Mouse (Mus musculus): ENCODE results near the gene Smarce1. TPM values are rescaled to one million over a fixed set of nuclear protein-coding genes. Genes with fewer than 3 reads are reported as not detected.

The Smarce1 gene
- 17.4 and 34.5 TPM in 2 replicates for polyA plus RNA-seq (2012; rRNA removed; ENCODE audit: low replicate concordance)

GRCm38 (mm10) chr11:99230261-99231048, at the start of gene Smarce1:
TSS of gene Smarce1 (minus strand) at chr11:99231017.

GRCm38 (mm10) chr11:99243820-99244374, 13.1 kb upstream of the Smarce1 start, which contains the start of gene Krt222:
TSS of gene Krt222 (minus strand) at chr11:99244085.

Other genes starting within 250 kb of the Smarce1 start
- gene Gjd3, start 248.0 kb downstream of the Smarce1 start, polyA plus RNA-seq (2012; rRNA removed; ENCODE audit: low replicate concordance): 0.20 and 1.6 TPM in 2 replicates
- gene Top2a, start 206.8 kb downstream of the Smarce1 start, polyA plus RNA-seq (2012; rRNA removed; ENCODE audit: low replicate concordance): 1.5 and 8.7 TPM in 2 replicates
- 1,047 and 2,025 TPM in 2 replicates for gene Igfbp4, start 189.8 kb downstream of the Smarce1 start, polyA plus RNA-seq (2012; rRNA removed; ENCODE audit: low replicate concordance)
- 2.4 and 10.1 TPM in 2 replicates for gene Tns4, start 141.7 kb downstream of the Smarce1 start, polyA plus RNA-seq (2012; rRNA removed; ENCODE audit: low replicate concordance)
- gene Ccr7, start 75.9 kb downstream of the Smarce1 start, polyA plus RNA-seq (2012; rRNA removed; ENCODE audit: low replicate concordance): 2.8 and 3.1 TPM in 2 replicates
- gene Krt222, start 13.1 kb upstream of the Smarce1 start, polyA plus RNA-seq (2012; rRNA removed; ENCODE audit: low replicate concordance): 0.57 and 2.1 TPM in 2 replicates
- gene Krt24, start 54.2 kb upstream of the Smarce1 start, polyA plus RNA-seq (2012; rRNA removed; ENCODE audit: low replicate concordance): not detected in 2 replicates
- 0.45 TPM in 1 of 2 replicates, not detected in the other for gene Krt25, start 91.9 kb upstream of the Smarce1 start, polyA plus RNA-seq (2012; rRNA removed; ENCODE audit: low replicate concordance)
- not detected in 2 replicates for gene Krt26, start 106.9 kb upstream of the Smarce1 start, polyA plus RNA-seq (2012; rRNA removed; ENCODE audit: low replicate concordance)
- gene Krt27, start 120.1 kb upstream of the Smarce1 start, polyA plus RNA-seq (2012; rRNA removed; ENCODE audit: low replicate concordance): not detected in 2 replicates
- 0.09 and 0.12 TPM in 2 replicates for gene Krt28, start 143.9 kb upstream of the Smarce1 start, polyA plus RNA-seq (2012; rRNA removed; ENCODE audit: low replicate concordance)
- gene Krt10, start 158.3 kb upstream of the Smarce1 start, polyA plus RNA-seq (2012; rRNA removed; ENCODE audit: low replicate concordance): 0.95 and 1.5 TPM in 2 replicates
- 0.48 TPM in 1 of 2 replicates, not detected in the other for gene Krt12, start 191.2 kb upstream of the Smarce1 start, polyA plus RNA-seq (2012; rRNA removed; ENCODE audit: low replicate concordance)
- 0.21 and 0.69 TPM in 2 replicates for gene Krt20, start 207.1 kb upstream of the Smarce1 start, polyA plus RNA-seq (2012; rRNA removed; ENCODE audit: low replicate concordance)

Data from subcutaneous adipose tissue, adult 2 months (tissue).